Mouse (Mus musculus) erythroblast, embryonic 14.5 days (primary cell): ENCODE measurements around the gene Ccdc149.

ENCODE experiments used
- GATA1 ChIP-seq: IDR thresholded peaks from 2 replicates; pipeline ENCODE4 v1.6.1; 2012; ENCODE audit warnings: low read length, inconsistent platforms, mixed read lengths
- TAL1 ChIP-seq: IDR thresholded peaks from 3 replicates; pipeline ENCODE4 v1.6.1; 2012; ENCODE audit warnings: low read length, inconsistent platforms, mixed read lengths

DNA sequence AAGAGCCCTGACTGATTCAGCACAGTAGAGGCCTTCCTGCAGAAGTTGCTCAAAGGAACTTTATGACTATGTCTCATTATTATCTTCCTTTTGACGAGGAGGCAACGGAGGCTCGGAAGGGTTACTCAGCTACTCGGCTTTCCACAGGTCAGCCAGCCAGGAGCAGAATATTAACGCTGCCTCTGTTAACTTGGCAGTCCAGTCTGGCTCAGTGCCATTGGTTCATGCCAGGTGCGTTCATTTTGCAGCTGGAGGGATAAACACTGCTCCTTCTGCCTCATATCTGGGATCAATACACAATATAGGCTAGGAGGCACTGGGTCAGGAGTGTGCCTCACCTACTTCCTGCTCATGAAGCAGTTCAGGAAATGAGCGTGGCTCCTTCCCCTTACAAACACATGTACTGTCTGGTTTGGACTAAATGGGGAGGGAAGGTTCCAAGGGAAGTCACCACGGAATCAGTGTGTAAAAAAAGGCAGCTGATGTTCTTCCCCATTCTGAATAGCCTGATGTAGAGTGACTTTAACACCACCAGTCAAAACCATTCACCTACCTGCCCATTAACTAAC lies 40.0 kb downstream of the Ccdc149 start:
- no peak for TF ChIP-seq GATA1
- TF ChIP-seq TAL1 = no peak
